Mouse (Mus musculus) activated CD4-positive, CD25-positive, alpha-beta regulatory T cell, adult 9 weeks (primary cell): ENCODE data around the gene Ptdss2. TPM values are rescaled to one million over a fixed set of nuclear protein-coding genes. Genes with fewer than 3 reads are reported as not detected.

Source experiments
- polyA plus RNA-seq: library from polyadenylated mRNA; unstranded; fragments of 100-300 nt; shearing (Covaris generic); gene quantifications from one replicate; pipeline ENCODE4 v1.2.1, GENCODE M21; 2017

Gene Ptdss2
- 17.4 TPM for polyA plus RNA-seq

GRCm38 (mm10) chr7:141122245-141122644 lies at the start of gene Ptdss2:
Ptdss2 (plus strand) TSS chr7:141122382.

GRCm38 (mm10) chr7:141077841-141078240 lies 44.3 kb upstream of the Ptdss2 start, which contains the start of gene Pkp3:
Pkp3 (plus strand) TSS chr7:141078218.

GRCm38 (mm10) chr7:141099911-141100691 lies 22.1 kb upstream of the Ptdss2 start, which contains the start of gene Sigirr:
Sigirr (minus strand) TSS chr7:141100572.

GRCm38 (mm10) chr7:141117636-141118035 lies 4.5 kb upstream of the Ptdss2 start, which contains the start of gene Ano9:
Ano9 (minus strand) TSS chr7:141117806.

GRCm38 (mm10) chr7:141172116-141173006 lies 50.2 kb downstream of the Ptdss2 start, which contains the start of gene Rnh1:
Rnh1 (minus strand) TSS chr7:141172857.

GRCm38 (mm10) chr7:141193948-141194347 lies 71.8 kb downstream of the Ptdss2 start, which contains the start of the genes Hras and Lrrc56:
Hras (minus strand) TSS chr7:141194005.
Lrrc56 (plus strand) TSS chr7:141194157.

Other genes starting within 250 kb of the Ptdss2 start
- gene Psmd13, start 240.4 kb upstream of the Ptdss2 start, polyA plus RNA-seq = 226 TPM
- 10.2 TPM for gene Sirt3, start 240.1 kb upstream of the Ptdss2 start, polyA plus RNA-seq
- not detected for gene Cox8b, start 221.9 kb upstream of the Ptdss2 start, polyA plus RNA-seq
- not detected for gene Nlrp6, start 201.5 kb upstream of the Ptdss2 start, polyA plus RNA-seq
- gene Pgghg, start 181.0 kb upstream of the Ptdss2 start, polyA plus RNA-seq = 39.5 TPM
- 0.73 TPM for gene Ifitm5, start 172.1 kb upstream of the Ptdss2 start, polyA plus RNA-seq
- gene Gm45717, start 166.4 kb upstream of the Ptdss2 start, polyA plus RNA-seq = not detected
- 27.5 TPM for gene Ifitm2, start 166.4 kb upstream of the Ptdss2 start, polyA plus RNA-seq
- gene Ifitm1, start 155.2 kb upstream of the Ptdss2 start, polyA plus RNA-seq = not detected
- gene Ifitm3, start 111.6 kb upstream of the Ptdss2 start, polyA plus RNA-seq = 16.4 TPM
- not detected for gene Ifitm6, start 104.5 kb upstream of the Ptdss2 start, polyA plus RNA-seq
- not detected for gene Gm17387, start 93.3 kb upstream of the Ptdss2 start, polyA plus RNA-seq
- 13.8 TPM for gene B4galnt4, start 61.3 kb upstream of the Ptdss2 start, polyA plus RNA-seq
- gene Pkp3, start 44.2 kb upstream of the Ptdss2 start, polyA plus RNA-seq = 330 TPM
- gene Sigirr, start 21.8 kb upstream of the Ptdss2 start, polyA plus RNA-seq = 240 TPM
- gene Ano9, start 4.6 kb upstream of the Ptdss2 start, polyA plus RNA-seq = 0.54 TPM
- gene Rnh1, start 50.5 kb downstream of the Ptdss2 start, polyA plus RNA-seq = 160 TPM
- gene Hras, start 71.6 kb downstream of the Ptdss2 start, polyA plus RNA-seq = 4.6 TPM
- gene Lrrc56, start 71.8 kb downstream of the Ptdss2 start, polyA plus RNA-seq = 3.6 TPM
- gene Lmntd2, start 91.7 kb downstream of the Ptdss2 start, polyA plus RNA-seq = 14.3 TPM
- gene Rassf7, start 93.5 kb downstream of the Ptdss2 start, polyA plus RNA-seq = 22.1 TPM
- 130 TPM for gene Phrf1, start 106.4 kb downstream of the Ptdss2 start, polyA plus RNA-seq
- gene Irf7, start 144.1 kb downstream of the Ptdss2 start, polyA plus RNA-seq = 110 TPM
- gene Cdhr5, start 154.4 kb downstream of the Ptdss2 start, polyA plus RNA-seq = not detected
- gene Sct, start 156.8 kb downstream of the Ptdss2 start, polyA plus RNA-seq = not detected
- gene Drd4, start 169.6 kb downstream of the Ptdss2 start, polyA plus RNA-seq = not detected
- 14.8 TPM for gene Deaf1, start 205.3 kb downstream of the Ptdss2 start, polyA plus RNA-seq
- gene Tmem80, start 205.4 kb downstream of the Ptdss2 start, polyA plus RNA-seq = 37.9 TPM
- not detected for gene Eps8l2, start 216.5 kb downstream of the Ptdss2 start, polyA plus RNA-seq